Mouse (Mus musculus) layer of hippocampus, adult 2 months (tissue): Measurements from ENCODE around the gene Rpn1. TPM values are rescaled to one million over a fixed set of nuclear protein-coding genes. Genes with fewer than 3 reads are reported as not detected.

Experiments used
- DNase-seq, 2 experiments: peaks; one replicate each; pipeline ENCODE4 v3.0.0; 2022; ENCODE audit warnings: low spot score in 2 of 2
- H3K27ac ChIP-seq: fragments of 200-600 bp; 2 replicates; pipeline ENCODE4 v1.8.1; 2022
- H3K4me3 ChIP-seq: fragments of 200-600 bp; 2 replicates; pipeline ENCODE4 v1.8.1; 2022; ENCODE audit warnings: mild to moderate bottlenecking
- CTCF ChIP-seq: fragments of 200-600 bp; conservative IDR thresholded peaks from 2 replicates; pipeline ENCODE4 v1.8.1; 2022; ENCODE audit warnings: antibody characterized with exemption, mild to moderate bottlenecking, moderate library complexity
- microRNA-seq, 2 experiments: library from miRNA; unstranded; fragments of <30 nt; microRNA quantifications; one replicate each; pipeline ENCODE4 v1.2.0; 2021
- total RNA-seq, 2 experiments: library from RNA; stranded (reverse); gene quantifications; 2 replicates each; pipeline ENCODE4 v1.2.3; 2021

Gene Rpn1
- total RNA-seq, 2 experiments from 2014 or later = 163 to 174 TPM

DNA sequence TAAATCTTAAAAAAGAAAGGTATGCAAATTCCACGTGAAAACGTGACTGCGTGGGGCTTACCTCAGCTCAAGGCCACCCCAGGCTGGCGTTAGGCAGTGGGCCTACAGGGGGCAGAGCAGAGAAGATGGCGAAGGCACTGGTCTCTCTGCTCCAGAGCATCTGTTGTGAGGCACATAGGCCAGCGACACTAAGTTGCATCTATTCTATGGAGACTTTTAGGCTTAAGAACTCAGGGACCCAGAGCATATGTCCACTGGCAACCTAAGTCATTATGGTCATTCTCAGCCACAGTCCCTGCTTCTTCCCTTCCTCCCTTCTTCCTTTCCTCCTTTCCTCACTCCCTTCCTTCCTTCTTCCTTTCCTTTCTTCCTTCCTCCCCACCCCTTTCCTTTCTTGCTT is 48.8 kb downstream of the Rpn1 start:
- Histone ChIP-seq H3K4me3 (no peak overlapping the region), H3K27ac (no peak overlapping the region)
- peak; percentile 25; the same call in 1 of the 2 replicates for TF ChIP-seq CTCF
- DNase-seq = no peak

DNA sequence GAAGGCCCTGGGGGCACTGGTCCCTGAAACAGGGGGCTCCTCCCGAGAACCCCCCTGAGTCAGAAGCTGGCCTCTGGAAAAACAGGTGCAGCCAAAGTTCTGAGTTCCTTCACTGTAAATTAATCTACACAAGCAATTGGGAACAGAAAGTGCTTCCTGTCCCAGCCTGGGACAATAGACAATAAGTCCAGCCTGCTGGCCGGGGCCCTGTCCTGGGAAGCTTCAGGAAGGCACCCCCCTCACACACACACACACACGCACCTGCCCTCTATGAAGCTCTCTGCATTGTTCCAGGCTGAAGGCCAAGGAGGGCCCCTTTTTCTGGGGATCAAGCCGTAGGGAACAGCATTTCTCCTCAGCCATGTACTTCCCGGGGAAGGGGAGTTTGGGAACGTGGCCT is 49.6 kb downstream of the Rpn1 start:
- DNase-seq = no peak
- H3K4me3 ChIP-seq = no peak overlapping the region
- H3K27ac ChIP-seq = no peak overlapping the region
- no peak for TF ChIP-seq CTCF

DNA sequence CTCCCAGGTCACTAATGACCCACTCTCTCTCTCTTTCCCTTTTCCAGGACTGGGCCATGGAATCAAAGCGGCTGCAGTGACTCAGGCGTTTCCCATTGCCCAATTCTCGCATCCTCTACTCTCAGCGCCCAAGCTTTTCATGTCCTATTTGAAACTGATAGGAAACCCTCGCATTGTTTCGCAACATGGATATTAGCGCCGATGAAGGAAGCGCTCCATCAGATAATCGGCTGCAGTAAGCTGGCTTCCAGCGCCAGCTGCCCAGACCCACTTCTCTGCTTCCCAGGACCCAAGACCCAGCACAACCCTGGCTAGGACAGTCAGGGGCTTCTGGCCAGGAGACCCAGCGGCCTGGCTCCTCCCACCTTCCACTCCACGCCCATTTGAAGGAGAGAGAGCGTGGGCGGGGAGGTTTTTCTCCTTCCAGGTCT is 51.9 kb downstream of the Rpn1 start:
- DNase-seq = no peak
- no peak for TF ChIP-seq CTCF
- 0 out of 2 replicates have a peak overlapping the region, but pooled peaks have one; percentile 7 for H3K27ac ChIP-seq
- H3K4me3 ChIP-seq = peak overlapping the region; percentile 38

DNA sequence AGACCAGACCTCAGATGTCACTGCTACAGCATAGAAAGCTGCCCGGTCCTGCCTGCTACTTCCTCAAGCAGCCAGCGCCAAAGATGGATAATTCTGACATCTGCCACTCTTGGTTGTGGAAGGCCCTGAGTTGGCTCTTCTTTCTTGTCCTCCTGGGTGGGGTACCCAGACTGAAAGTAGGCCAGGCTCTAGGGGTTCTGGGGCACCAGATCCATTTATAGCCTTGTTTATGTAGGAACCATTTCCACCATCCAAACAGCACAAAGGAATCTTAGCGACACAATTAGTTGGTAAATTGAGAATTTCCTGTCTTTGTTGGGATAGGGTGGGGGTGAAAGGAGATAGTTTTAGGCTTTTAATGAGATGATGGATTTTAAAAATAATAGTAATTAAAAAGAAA is 54.2 kb downstream of the Rpn1 start:
- no peak for DNase-seq
- Histone ChIP-seq H3K4me3 (no peak overlapping the region), H3K27ac (no peak overlapping the region)
- TF ChIP-seq CTCF = no peak

DNA sequence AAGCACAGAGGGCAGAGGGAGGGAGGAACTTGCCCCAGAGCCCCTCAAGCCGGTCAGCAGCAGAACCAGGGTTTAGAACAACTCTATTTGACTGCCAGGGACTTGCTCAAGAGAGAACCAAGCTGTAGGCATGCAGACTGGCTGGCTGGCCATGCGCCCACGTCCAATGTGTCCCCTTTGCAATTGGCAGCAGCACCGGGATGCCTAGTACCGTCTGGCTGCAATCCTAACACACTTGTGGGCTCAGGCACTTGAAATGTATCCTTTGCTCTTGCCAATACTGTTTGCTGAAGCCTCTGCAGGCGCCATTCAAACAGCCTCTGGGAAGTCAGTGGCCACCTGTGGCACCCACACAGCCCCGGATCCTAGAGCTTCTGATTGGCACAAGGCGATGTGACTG is 56.0 kb downstream of the Rpn1 start:
- no peak overlapping the region for H3K27ac ChIP-seq
- H3K4me3 ChIP-seq = no peak overlapping the region
- peak; percentile 86 to 92 for DNase-seq
- no peak for TF ChIP-seq CTCF

DNA sequence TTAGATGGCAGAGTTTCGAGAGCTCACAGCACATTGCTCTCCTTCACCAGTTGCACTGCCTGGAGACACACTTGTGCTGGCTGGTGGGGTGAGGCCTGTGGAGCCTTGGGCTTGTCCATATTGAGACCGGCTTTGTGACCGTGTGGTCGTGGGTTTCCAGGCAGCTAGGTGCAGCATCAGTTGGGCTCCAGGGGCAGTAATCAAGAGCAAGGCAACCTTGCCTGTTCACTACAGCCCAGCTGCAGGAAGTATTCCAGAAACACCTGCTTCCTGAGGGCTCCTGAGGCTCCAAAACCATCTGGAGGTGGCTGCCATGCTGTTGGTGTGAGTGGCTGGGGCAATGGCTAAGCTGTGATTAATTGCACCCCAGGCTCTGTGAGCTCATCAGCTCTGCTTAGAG is 61.5 kb downstream of the Rpn1 start:
- Histone ChIP-seq H3K4me3 (no peak overlapping the region), H3K27ac (no peak overlapping the region)
- no peak for DNase-seq
- no peak for TF ChIP-seq CTCF

DNA sequence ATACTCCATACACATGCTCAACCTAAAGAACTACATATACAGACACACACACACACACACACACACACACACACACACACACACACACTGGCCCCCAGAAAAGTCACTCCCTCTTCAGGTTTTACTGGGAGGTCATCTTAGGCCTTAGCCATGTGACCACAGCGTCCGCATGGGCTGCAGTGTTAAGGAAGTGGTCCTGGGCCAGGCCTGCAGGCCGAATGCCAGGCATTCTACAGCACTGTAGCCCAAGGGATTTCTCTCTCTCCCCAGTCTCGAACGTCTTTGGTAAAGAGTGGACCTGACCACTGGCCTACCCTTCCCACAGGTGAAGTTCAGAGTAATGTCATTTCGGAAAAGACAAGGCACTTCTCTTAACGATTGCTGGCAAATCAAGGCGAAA is 62.3 kb downstream of the Rpn1 start:
- no peak for DNase-seq
- Histone ChIP-seq H3K4me3 (no peak overlapping the region), H3K27ac (peak overlapping the region; percentile 64; the same call in 1 of the 2 replicates)
- no peak for TF ChIP-seq CTCF

DNA sequence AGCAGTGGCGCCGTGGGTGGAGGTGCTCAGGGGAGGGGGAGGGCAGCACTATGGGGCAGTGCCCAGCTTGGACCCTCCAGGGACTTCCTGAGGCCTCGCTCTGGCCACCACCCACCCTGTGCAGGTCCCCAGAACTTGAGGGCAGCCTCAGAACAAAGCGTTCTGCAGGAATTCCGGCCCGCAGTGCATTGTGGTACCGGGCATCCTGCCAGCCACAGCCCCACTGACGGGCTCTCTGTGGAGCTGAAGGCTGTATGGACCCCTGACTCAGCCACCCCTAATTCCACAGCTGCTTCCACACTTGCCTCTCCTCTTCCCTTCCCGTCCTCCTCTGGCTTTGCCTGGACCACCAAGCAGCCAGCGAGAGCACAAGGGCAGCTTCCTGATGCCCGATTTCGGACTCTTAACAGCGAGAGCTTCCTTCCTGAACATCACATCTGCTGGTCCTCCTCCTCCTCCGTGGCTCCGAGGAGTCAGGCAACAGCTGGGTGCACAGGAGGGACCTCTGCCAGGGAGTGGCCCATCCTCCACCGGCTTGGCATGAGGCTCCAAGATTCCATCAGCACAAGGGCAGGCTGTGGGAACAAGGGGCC is 63.2 kb downstream of the Rpn1 start:
- TF ChIP-seq CTCF = no peak
- Histone ChIP-seq H3K27ac (peak overlapping the region; percentile 64), H3K4me3 (no peak overlapping the region)
- peak; percentile 18 to 25 for DNase-seq

DNA sequence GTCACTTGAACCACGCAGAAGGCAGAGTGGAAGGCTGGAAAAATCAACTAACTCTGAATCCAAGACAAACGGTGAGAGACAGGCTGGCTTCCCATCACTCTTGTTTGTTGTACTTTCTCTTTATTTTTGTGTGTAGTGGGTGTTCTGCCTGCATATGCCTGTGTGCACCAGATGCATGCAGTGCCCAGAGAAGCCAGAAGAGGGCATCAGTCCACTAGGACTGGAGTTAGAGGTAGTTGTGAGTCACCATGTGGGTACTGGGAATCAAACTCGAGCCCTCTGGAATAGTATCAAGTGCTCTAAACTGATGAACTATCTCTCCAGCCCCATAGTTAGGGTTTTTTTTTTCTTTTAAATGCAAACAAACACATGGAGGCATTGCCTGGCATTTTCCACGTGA is 67.1 kb downstream of the Rpn1 start:
- peak; percentile 54 for TF ChIP-seq CTCF
- Histone ChIP-seq H3K4me3 (no peak overlapping the region), H3K27ac (no peak overlapping the region)
- DNase-seq = no peak

DNA sequence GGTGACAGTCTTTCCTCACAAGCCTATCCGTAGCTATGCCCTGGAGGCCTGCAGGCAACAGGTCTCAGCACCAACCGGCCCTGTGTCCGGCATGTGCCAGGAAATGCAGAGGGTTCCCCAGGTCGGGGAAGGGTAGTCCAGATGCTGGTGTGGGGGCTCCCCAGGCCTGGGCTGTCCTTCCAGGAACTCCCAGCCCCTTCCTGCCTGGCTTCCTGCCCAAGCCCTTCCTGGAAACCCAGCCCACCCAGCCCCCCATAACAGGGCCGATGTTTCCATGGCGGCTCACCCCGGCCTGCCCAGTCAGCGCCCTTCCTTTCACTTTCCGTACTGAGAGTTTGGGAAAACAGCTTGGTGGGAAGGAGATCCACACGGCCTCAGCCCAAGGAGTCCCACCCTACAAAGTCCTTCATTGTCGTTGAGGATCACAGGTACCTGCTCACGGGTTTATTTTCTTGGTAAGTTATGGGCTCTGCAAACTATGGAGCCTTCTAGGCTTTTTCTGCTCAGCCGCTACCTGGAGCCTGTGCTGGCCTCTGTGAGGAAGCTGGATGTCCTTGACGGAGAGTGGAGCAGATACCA is 67.9 kb downstream of the Rpn1 start:
- Histone ChIP-seq H3K4me3 (no peak overlapping the region), H3K27ac (no peak overlapping the region)
- no peak for DNase-seq
- TF ChIP-seq CTCF = no peak

DNA sequence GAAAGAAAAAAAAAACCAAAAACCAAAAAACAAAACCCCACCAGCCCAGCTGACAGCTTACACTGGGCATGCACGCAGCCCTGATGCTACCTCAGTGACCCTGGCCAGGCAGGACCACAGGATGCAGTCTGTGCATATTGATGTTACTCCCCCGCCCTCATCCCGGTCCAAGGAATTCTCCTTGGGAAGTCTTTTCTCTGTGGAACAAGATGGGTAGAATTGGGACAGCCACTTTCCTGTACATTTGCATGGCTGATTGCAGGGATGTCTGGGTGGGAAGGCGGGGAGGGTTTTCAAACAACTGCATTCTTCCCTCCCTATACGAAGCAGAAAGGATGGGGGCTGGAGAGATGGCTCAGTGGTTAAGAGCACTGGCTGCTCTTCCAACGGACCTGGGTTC is 68.7 kb downstream of the Rpn1 start:
- no peak overlapping the region for H3K4me3 ChIP-seq
- DNase-seq = no peak
- TF ChIP-seq CTCF = no peak
- H3K27ac ChIP-seq = no peak overlapping the region

Small RNAs within 50 kb of the gene (microRNA-seq; reads per million reads assigned to microRNA genes)
- 0 reads per million in 2 experiments for gene Mir6376

Other genes starting within 250 kb of the Rpn1 start
- 1 to 10 TPM; 3.7 to 4.4 TPM for gene Gm45140, start 248.7 kb upstream of the Rpn1 start, total RNA-seq
- 10 to 100 TPM; 25.1 to 29.3 TPM for gene Isy1, start 245.7 kb upstream of the Rpn1 start, total RNA-seq
- 100 to 1,000 TPM; 255 to 275 TPM for gene Cnbp, start 233.4 kb upstream of the Rpn1 start, total RNA-seq
- 100 to 1,000 TPM; 258 to 266 TPM for gene Copg1, start 196.7 kb upstream of the Rpn1 start, total RNA-seq
- 10 to 100 TPM; 23.0 to 27.3 TPM for gene Hmces, start 170.5 kb upstream of the Rpn1 start, total RNA-seq
- gene H1fx, start 102.8 kb upstream of the Rpn1 start, total RNA-seq = 10 to 100 TPM; 65.7 to 68.1 TPM
- gene Rab7, start 39.2 kb upstream of the Rpn1 start, total RNA-seq = 100 to 1,000 TPM; 305 to 332 TPM
- gene Gata2, start 109.4 kb downstream of the Rpn1 start, total RNA-seq = 1 to 10 TPM; 6.8 to 7.7 TPM
- not detected for gene Dnajb8, start 137.8 kb downstream of the Rpn1 start, total RNA-seq